Mouse (Mus musculus) WW6 (cell line): ENCODE measurements around the gene Gm10160.
"Not testable (repeated sequence)": the region's sequence is repeated elsewhere in the genome, so short reads cannot be mapped to it uniquely, and the experiment has no call there.

ENCODE experiments used
- DNase-seq: peaks from one replicate; pipeline ENCODE4 v3.0.0-alpha.2; 2013; ENCODE audit warnings: low read depth, low spot score

Gene Gm10160

GRCm38 (mm10) chr7:81858236-81858635, 2.6 kb upstream of the Gm10160 start:
- DNase-seq = no peak

GRCm38 (mm10) chr7:81856221-81856620, 627 bp upstream of the Gm10160 start:
- no peak for DNase-seq

- no peak for DNase-seq
These were observed 856 bp downstream of the Gm10160 start for GRCm38 (mm10) chr7:81854568-81855307.

GRCm38 (mm10) chr7:81851706-81852105, 3.9 kb downstream of the Gm10160 start:
- no peak for DNase-seq

DNA sequence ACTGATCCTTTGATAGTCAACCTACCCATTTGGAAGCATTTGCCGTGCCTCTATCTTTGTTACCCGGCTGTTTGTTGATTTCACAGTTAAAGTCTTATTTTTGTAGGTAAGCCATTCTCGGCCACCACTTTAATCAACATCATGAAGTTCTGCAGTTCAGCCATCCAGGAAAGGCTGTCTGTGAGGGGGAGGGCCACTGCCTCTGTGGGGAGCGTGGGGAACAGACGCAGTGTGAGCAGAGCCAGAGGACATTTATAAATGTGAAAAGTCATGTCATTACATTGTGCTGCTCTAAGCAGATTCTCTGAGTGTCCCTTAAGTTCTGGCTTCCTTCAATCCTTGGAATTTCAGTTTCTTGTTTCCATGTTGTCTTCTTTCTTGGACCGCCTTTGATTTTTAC, 5.4 kb downstream of the Gm10160 start:
- no peak for DNase-seq

- no peak for DNase-seq
These were observed 6.0 kb downstream of the Gm10160 start for GRCm38 (mm10) chr7:81849633-81850032.

DNA sequence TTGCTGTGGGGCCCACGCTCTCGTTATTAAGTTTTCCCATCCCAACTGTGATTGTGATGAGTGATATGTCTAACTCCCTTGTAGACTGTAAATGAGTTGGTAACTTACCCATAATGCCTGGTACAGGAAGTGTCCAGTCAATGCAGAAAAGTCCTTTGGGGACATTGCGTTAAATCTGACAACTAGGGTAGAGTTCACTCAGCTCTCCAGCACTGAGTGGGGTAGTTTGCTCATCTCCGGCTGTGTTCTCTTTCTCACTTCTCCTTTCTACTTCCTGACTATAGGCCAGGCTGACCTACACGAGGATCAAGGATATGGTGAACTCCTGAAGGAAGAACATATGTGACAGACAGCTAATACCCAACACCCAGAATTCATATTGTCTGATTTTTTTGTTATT, 6.4 kb downstream of the Gm10160 start:
- DNase-seq = no peak

DNA sequence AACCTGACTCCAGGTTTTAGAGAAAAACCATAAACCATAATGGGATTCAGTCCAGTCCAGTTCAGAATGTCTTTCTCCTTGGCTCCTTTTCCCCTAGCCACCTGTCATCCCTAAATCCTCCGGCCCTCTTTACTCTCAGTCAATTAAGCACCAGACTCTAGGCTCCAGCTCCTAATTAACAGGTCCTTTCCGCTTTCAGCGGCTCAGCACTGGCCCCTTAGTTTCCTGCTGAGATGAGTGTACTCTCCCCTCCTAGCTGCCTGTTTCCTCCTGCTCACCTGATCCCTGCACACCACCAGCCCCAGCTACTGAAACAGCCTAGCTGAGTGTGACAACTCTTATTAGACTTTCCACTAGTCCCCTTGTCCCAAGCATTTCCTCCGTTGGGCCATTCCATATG, 7.8 kb downstream of the Gm10160 start:
- no peak for DNase-seq

DNA sequence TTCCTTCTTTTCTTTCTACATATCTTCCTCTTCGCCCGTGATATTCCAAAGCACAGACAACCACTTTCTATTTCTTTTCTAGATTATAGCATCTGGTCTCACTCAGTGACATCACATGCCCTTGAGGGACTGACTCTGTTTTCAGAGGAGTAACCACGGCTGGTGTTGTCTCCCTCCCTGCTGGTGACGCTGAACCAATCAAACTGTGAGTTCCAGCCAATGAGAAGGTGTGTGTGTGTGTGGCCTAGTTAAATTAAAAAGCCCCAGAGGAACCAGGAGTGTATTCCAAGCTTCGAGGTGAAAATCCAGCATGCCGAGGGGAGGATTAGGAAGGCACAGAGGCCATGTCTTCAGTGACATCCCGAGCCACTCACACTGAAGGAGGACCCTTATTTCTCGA, 8.6 kb downstream of the Gm10160 start:
- DNase-seq = no peak

DNA sequence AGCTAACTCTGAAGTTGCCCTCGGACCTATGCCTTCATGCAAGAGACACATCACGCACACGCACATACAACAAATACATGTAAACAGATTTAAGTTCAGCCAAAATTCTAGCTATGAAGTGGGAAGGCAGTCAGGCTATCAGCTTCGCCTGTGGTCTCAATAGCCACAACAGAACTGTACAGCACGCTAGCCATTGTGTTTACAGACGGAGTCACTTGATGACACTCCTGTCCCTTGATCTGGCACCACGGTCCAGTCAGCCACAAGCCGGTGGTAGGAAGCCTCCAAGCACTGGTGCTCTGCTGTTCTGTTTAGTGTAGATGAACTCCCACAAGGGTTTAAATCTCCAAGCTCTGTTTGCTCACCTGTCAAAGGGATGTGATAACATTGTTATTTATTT, 9.6 kb downstream of the Gm10160 start:
- no peak for DNase-seq

- DNase-seq = no peak
These were observed 10.3 kb downstream of the Gm10160 start for GRCm38 (mm10) chr7:81845313-81845712.

DNA sequence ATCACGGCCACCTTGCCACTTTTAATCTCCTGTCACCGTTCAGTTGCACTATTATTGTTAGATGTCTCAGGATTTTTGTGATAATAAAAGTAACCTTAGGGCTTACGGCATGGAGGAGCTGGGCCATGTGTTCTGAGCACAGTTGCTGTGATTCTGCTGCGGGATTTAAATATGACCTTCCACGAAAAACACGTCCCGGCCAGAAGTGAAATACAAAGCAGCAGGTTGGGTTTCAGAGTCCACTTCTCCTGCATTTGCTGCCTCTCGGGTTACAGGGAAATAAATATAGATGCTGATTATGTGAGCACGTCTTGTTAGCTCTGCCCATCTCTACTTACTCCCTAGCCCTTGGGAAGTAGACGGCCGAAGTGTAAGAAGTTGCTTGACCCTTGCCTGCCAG, 10.8 kb downstream of the Gm10160 start:
- DNase-seq = no peak

GRCm38 (mm10) chr7:81843903-81844302, 11.7 kb downstream of the Gm10160 start:
- DNase-seq = no peak

DNA sequence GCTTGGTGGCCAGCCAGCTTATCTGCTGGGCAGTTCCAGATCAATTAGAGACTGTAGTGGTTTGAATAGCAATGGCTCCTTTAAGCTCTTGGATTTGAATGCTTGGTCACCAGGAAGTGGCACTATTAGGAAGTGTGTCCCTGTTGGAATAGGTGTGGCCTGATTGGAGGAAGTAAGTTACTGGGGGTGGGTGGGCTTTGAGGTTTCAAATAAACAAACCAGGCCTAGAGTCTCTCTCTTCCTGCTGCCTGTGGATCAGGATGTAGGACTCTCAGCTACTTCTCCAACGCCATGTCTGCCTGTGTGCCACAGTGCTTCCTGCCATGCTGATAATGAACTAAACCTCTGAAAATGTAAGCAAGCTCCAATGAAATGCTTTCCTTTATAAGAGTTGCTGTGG, 12.6 kb downstream of the Gm10160 start:
- no peak for DNase-seq

GRCm38 (mm10) chr7:81842141-81842540, 13.5 kb downstream of the Gm10160 start:
- DNase-seq = no peak

DNA sequence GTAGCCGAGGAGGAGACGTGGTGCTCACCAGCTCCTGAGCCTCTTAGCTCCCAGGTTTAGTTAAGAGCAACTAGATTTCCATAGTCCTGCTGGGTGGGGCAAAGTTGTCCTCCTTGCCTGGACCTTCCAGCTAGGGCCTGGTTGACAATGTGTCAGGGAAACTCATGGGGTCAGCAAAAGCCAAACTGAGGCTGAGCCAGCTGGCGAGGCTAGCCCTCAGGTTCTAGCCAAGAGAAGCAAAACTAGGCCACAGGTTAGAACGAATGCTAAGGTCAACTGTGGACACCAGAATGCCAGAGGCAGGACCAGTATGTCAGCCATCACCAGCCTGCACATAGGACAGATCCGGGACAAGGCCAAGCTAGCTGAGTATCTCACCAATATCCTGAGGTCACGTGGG, 14.2 kb downstream of the Gm10160 start:
- no peak for DNase-seq

GRCm38 (mm10) chr7:81840661-81841181, 14.9 kb downstream of the Gm10160 start:
- no peak for DNase-seq

DNA sequence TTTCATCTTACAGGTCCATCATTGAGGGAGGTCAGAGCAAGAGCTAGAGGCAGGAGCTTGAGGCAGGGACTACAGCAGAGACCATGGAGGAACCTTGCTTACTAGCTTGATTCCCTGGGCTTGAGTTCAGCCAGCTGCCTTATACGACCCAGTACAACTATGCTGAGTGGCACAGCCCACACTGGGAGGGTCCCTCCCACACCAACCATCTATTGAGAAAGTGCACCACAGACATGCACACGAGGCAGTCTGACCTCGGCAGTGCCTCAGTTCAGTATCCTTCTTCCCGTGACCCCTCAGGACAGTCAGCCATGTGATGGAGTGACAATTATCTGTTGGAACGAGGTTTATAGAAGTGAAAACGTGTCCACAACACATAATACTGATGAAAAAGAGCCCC, 15.8 kb downstream of the Gm10160 start:
- no peak for DNase-seq

- DNase-seq = not testable (repeated sequence)
These were observed 17.8 kb downstream of the Gm10160 start for GRCm38 (mm10) chr7:81837771-81838170.

GRCm38 (mm10) chr7:81835430-81835829, 20.2 kb downstream of the Gm10160 start:
- no peak for DNase-seq

DNA sequence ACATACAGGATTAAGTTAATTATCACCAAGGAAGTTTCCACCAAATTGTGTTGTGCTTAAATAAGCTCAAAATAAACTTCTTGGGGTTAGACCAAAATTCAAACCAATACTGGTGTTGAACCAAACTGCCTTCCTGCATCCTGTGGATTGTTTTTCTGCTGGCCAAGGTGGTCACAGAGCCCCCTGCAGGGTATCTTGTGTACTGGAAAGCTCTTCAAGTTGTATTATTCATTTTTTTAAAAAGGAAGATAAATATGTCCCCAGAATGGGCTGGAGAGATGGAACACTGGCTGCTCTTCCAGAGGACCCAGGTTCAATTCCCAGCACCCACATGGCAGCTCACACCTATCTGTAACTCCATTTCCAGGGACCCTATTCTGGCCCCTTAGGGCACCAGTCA, 20.7 kb downstream of the Gm10160 start:
- no peak for DNase-seq

DNA sequence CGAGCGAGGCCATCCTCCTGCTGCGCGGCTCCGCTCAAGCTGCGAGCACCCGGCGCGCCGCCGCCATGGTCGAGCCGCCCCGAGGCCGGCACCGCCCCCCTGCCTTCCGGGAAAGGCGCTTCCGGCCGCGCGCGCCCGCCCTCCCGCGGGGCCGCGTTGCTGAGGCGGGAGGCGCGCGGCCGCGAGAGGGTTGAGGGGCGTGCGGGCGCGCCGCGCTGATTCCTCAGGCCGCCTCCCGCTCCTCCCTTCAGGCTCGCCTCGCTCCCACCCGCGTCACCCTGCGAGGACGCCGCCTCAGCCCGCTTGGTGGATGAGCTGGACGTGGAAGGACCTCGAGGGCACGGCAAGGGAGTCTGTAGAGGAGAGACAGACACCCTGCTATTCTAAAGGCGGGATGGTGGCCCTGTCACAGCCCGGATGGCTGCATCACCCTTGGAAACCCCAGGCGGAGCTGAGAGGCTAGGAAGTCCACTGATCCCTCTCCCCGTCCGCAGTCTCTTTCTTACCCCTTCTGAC, 26.2 kb downstream of the Gm10160 start, which contains the start of gene Btbd1:
Btbd1 (minus strand) TSS at position 53 of the 516 bp plus-strand sequence.
- peak; percentile 45 for DNase-seq

- no peak for DNase-seq
These were observed 26.8 kb downstream of the Gm10160 start for GRCm38 (mm10) chr7:81828681-81829378.
